Mouse (Mus musculus) erythroid progenitor cell, adult 5-6 weeks (primary cell): Measurements from ENCODE around the gene Sucnr1. TPM values are rescaled to one million over a fixed set of nuclear protein-coding genes. Genes with fewer than 3 reads are reported as not detected.
"Not testable (repeated sequence)": the region's sequence is repeated elsewhere in the genome, so short reads cannot be mapped to it uniquely, and the experiment has no call there.

Source experiments
- ATAC-seq: replicated peaks from 2 replicates; pipeline ENCODE4 v1.8.0; 2016; ENCODE audit warnings: moderate number of reproducible peaks, mild to moderate bottlenecking, moderate TSS enrichment, inconsistent platforms; ENCODE audit not compliant: poor library complexity, low FRiP score, severe bottlenecking
- total RNA-seq, 2 experiments: library from RNA; stranded (forward) in 1 of 2; stranded (reverse) in 1 of 2; fragments of 150-400 nt in 1 of 2; fragments of 186-747, 209-891 nt in 1 of 2; gene quantifications; 2 replicates each; pipeline versions ENCODE4 v1.2.3 to v1.2.4; 2015 to 2017; ENCODE audit warnings: low replicate concordance in 2 of 2

Sucnr1 gene
- total RNA-seq (2015; ENCODE audit: low replicate concordance) (not detected in 2 replicates), total RNA-seq (2017; ENCODE audit: low replicate concordance) (not detected in 2 replicates)

- no peak for ATAC-seq
Observed at GRCm38 (mm10) chr3:60081648-60082047, at the start of gene Sucnr1. Gene Sucnr1 (plus strand): TSS chr3:60081869.

GRCm38 (mm10) chr3:60046221-60046913 is 35.3 kb upstream of the Sucnr1 start:
- ATAC-seq: no peak

DNA sequence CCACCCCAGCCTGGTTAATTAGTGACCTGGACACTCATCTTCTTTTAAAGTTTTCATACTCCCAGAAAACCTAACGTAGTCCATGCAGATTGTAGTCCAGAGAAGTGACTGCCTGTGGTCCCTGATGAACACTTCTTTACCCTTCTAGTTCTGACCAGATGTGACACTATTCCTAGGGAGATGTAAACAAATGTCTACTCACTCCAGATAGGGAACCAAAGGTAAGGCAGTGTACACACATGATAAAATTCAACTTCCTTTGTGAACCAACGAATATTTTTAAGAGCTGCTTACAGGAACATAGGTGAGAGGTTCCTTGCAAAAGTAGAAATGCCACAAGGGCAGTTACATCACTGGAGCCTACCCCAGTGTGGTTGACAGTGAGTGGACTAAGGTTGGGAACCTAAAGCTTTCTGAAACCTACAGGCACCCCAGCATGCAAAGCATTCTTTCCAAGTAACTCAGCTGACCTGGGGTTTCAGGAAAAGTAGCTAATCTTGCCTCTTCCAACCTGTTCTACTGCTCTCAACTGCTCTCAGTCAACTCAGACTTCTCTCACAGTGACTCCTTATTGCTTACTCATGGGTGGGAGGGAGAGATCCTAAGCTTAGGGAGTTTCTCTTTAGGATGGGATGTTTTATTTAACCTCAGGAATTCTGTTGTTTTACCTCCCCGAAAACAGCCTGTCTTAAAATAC is 28.3 kb upstream of the Sucnr1 start:
- ATAC-seq: no peak

- ATAC-seq: no peak
Observed at GRCm38 (mm10) chr3:60053931-60054330, 27.7 kb upstream of the Sucnr1 start.

- ATAC-seq: no peak
Observed at GRCm38 (mm10) chr3:60056451-60056850, 25.2 kb upstream of the Sucnr1 start.

DNA sequence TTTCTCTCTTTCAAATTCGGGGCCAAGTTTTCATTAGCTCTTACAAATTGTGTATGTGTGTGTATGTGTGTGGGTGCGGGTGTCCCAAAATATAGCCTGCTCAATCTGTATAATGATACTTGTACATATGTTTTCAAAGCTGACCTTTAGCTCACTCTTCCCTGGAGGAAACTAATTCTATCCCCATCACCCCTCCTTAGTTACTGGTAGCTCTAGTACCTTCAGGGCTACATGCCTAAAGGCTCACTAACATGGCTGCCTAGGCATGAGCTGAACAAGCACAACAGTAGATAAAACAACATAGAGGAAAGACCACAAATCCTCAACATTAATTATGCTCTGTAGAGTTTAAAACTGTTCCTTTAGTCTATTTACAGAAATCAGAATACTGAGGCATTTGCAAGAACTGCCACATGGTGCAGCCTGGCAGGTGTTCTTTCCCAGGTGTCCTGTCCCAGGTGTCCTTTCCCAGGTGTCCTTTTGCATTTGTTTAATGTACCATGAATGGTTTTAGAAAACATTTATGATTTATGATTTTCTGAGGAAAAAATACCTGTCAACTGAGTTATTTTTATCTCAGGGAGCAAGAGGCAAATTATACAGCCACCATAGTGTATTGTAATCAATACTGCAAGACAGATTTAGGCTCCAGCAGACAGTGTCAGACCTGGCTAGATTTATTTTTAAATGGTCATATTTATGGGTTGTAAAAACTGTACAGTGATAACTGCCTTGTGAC is 24.4 kb upstream of the Sucnr1 start:
- no peak for ATAC-seq

DNA sequence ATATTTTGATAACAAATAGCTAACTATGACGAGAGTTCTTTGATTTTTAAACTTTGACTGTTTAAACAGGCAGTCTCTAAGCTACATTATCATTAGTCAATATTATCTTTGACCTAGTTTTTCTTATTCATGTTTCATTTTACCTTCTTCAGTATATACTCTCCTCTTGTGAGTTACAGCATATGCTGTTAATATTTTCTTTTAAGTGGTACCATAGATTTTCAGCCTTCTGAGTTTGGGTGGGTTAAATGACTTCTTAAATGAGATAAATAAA is 23.9 kb upstream of the Sucnr1 start:
- no peak for ATAC-seq

GRCm38 (mm10) chr3:60078883-60079415 is 2.7 kb upstream of the Sucnr1 start:
- no peak for ATAC-seq

DNA sequence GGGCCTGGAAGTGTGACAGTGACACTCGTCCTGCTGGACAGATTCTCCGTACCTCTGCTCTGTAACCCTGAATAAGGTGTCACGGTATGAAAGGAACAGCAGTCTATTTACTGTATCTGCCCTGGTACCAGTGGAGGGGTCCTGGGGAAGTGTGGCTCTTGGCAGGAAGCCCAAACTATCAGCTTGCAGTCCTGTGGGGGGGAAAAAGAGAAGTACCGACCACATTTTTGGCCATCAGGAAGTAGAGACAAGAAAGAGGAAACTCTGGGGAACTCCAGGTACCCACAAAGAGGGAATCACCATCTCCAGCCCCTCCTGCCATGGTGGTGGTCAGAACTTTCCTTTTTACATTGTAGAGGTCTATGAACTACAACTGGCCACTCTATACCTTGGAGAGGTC is 1.1 kb upstream of the Sucnr1 start:
- ATAC-seq: 0 out of 2 replicates have a peak, but pooled peaks have one; percentile 19

GRCm38 (mm10) chr3:60082746-60083145 is 1.1 kb downstream of the Sucnr1 start:
- no peak for ATAC-seq

- ATAC-seq: no peak
Observed at GRCm38 (mm10) chr3:60085729-60086128, 4.1 kb downstream of the Sucnr1 start.

DNA sequence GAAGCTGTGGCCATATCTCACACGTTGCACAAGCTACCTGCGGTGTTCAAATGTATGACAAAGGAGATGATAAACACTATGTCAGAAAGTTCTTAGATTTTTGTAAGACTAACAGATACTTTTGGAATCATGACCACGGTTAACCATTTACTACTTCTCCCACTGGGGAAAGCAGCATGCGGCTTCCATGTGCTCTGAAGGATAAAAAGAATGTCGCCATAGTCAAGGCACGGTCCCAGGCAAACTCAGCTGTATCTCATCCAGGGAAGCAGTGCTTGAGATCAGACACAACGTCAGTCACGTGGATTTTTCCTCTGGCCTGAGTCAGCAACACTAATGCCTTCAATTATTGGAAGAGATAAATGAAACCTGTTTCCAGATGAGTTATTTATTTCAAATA is 9.7 kb downstream of the Sucnr1 start:
- ATAC-seq: no peak

GRCm38 (mm10) chr3:60094386-60095156 is 12.9 kb downstream of the Sucnr1 start:
- ATAC-seq: no peak

DNA sequence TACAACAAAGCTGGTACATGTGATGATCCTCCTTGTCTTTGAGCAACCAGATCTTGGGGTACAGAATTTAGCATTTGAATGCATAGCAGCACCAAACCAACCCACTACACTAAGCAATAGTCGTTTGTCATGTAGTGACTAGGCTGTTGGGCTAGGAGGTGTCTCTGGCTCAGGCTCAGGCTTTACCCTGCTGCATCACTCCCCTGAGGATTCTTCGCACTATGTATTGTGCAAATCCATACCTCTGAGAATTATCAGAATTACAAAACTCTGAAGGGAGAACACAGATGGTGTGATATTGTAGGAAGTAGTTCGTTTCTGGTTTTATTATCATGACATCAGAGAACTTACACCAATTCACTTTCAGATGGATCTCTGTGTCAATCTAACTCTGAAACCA is 15.3 kb downstream of the Sucnr1 start:
- no peak for ATAC-seq

DNA sequence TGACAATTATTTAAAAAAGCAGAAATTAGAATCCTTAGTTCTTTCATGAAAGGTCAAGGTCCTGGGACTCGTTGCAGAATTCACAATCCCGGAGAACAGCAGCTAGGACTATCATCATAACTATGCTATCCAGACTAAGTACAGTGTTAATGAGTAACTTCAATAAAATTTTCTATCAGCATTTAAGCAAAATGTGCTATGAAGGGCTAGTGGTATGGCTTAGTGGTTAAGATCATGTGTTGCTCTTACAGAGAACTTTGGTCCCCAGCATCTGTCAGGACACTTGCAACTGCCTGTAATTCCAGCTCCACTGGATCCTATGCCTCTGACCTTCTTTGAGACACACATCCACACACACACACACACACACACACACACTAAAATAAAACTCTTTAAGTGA is 15.8 kb downstream of the Sucnr1 start:
- no peak for ATAC-seq

DNA sequence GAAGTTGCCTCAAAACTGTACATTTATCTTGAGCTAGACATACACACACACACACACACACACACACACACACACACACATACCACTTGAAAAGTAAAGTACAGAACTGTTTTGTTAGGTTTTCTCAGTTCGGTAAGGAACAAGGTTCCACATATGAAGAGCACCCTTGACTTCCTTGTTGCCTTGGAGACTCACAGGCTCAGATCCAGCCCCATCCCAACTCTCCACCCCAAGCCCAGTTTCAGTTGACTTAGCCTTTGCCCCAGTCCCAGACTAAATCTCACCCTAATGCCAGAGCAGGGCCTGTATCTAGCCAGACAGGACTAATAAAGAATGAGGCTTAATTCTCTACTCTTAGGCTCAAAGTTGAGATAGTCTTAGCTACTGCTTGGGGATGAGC is 16.9 kb downstream of the Sucnr1 start:
- no peak for ATAC-seq

- ATAC-seq: no peak
Observed at GRCm38 (mm10) chr3:60104462-60105109, 22.9 kb downstream of the Sucnr1 start.

DNA sequence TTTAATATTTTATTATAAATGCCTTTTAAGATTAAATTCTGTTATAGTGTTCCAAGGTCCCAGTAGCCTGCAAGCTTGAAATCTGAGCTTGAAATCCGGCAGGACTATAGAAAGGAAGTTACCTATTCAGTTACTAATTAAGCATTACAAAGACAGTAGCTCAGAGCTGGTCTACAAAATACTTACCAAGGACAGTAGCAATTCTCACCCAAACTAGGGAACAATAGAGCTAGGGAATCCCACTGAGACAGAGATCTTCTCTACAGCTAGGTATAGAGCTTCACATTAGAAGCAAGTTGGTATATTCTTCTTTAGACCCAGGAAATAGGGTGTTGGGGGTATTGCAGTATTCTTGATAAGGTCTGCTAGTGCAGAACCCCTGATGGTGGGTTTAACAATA is 24.8 kb downstream of the Sucnr1 start:
- not testable (repeated sequence) for ATAC-seq

- no peak for ATAC-seq
Observed at GRCm38 (mm10) chr3:60107736-60108135, 26.1 kb downstream of the Sucnr1 start.
